8 mouse cellular contexts compared by ENCODE assay signal in genomic region chr2:5894843-5895570, GRCm38 (mm10). TPM values are rescaled to one million over a fixed set of nuclear protein-coding genes. Genes with fewer than 3 reads are reported as not detected.
DNase-seq lines count a peak whose midpoint lies in the region; ATAC-seq and TF ChIP-seq lines count a peak whose summit lies in the region.

TSS of gene Sec61a2 (minus strand) at chr2:5895432.

- TF ChIP-seq EP300 in liver, postnatal 0 days (IDR thresholded peaks at IDR 0.05; ENCODE audit: low read depth) = no peak

- peaks cover 43% of the 10 kb centered on the region for H3K36me3 ChIP-seq in E14TG2a.4 (ENCODE audit: insufficient read depth, low read length)
- peaks cover 20% of the 10 kb centered on the region for H3K36me3 ChIP-seq in forebrain, embryonic 13.5 days (ENCODE audit: poor library complexity, severe bottlenecking)
- 0 out of 2 replicates have a peak, but pooled peaks cover 7% of the 10 kb centered on the region for H3K36me3 ChIP-seq in liver, postnatal 0 days (replicated peaks; ENCODE audit: insufficient read depth, low read length)
- H3K36me3 ChIP-seq in neural tube, embryonic 14.5 days (ENCODE audit: control insufficient read depth, insufficient read depth, low read length) = peaks cover 16% of the 10 kb centered on the region

- ATAC-seq in cerebellum, adult (ENCODE audit: insufficient number of reproducible peaks, low FRiP score, low TSS enrichment) = peak; percentile 97
- peak; percentile 99 for ATAC-seq in forebrain, embryonic 13.5 days
- peak; percentile 99 for ATAC-seq in liver, postnatal 0 days
- peak; percentile 99 for ATAC-seq in neural tube, embryonic 14.5 days (ENCODE audit: low read depth)

- H3K27ac ChIP-seq in forebrain, embryonic 13.5 days = peak within 1 kb of the TSS; percentile 72; the same call in 1 of the 2 replicates
- H3K27ac ChIP-seq in liver, postnatal 0 days (ENCODE audit: low read depth) = peak within 1 kb of the TSS; percentile 80
- peak within 1 kb of the TSS; percentile 70 for H3K27ac ChIP-seq in neural tube, embryonic 14.5 days (ENCODE audit: low read depth, low read length)

- under 1% methylated on average over 62 of the region's 62 CpGs for WGBS in forebrain, embryonic 13.5 days
- under 1% methylated on average over 62 of the region's 62 CpGs for WGBS in large intestine, adult 2 months
- under 1% methylated on average over 57 of the region's 62 CpGs for WGBS in liver, postnatal 0 days (ENCODE audit: insufficient replicate concordance)
- WGBS in neural tube, embryonic 14.5 days = under 1% methylated on average over 62 of the region's 62 CpGs

- intact Hi-C loops in heart, postnatal 10 days (cut with DNase I) = loop anchor here (5.0 kb wide), 1 partner anchor 57 kb away; the partner anchor contains the start of gene Upf2

- no peaks in the 10 kb centered on the region for H3K9me3 ChIP-seq in E14TG2a.4 (ENCODE audit: low read length)
- no peaks in the 10 kb centered on the region for H3K9me3 ChIP-seq in forebrain, embryonic 13.5 days (replicated peaks)
- H3K9me3 ChIP-seq in liver, postnatal 0 days (ENCODE audit: low read length) = no peaks in the 10 kb centered on the region
- H3K9me3 ChIP-seq in neural tube, embryonic 14.5 days (ENCODE audit: control insufficient read depth, low read length) = no peaks in the 10 kb centered on the region

- peak within 1 kb of the TSS; percentile 68 for H3K4me2 ChIP-seq in forebrain, embryonic 13.5 days
- peak within 1 kb of the TSS; percentile 96 for H3K4me2 ChIP-seq in liver, postnatal 0 days (ENCODE audit: low read depth, low read length)
- H3K4me2 ChIP-seq in neural tube, embryonic 14.5 days (ENCODE audit: low read depth, low read length) = peak within 1 kb of the TSS; percentile 76

- no peaks in the 10 kb centered on the region for H3K27me3 ChIP-seq in E14TG2a.4 (ENCODE audit: insufficient read depth, low read length)
- no peaks in the 10 kb centered on the region for H3K27me3 ChIP-seq in forebrain, embryonic 13.5 days
- no peaks in the 10 kb centered on the region for H3K27me3 ChIP-seq in liver, postnatal 0 days (ENCODE audit: insufficient read depth, low read length)
- no peaks in the 10 kb centered on the region for H3K27me3 ChIP-seq in neural tube, embryonic 14.5 days (ENCODE audit: control insufficient read depth, insufficient read depth, low read length)

- no peak for TF ChIP-seq CTCF in E14TG2a.4 (conservative IDR thresholded peaks at IDR 0.05; ENCODE audit: low read length)
- peak; percentile 35 for TF ChIP-seq CTCF in liver, postnatal 0 days (IDR thresholded peaks at IDR 0.05; ENCODE audit: low read depth)

- peak within 1 kb of the TSS; percentile 94 for H3K9ac ChIP-seq in forebrain, embryonic 13.5 days
- H3K9ac ChIP-seq in liver, postnatal 0 days (replicated peaks) = peak within 1 kb of the TSS; percentile 92
- peak within 1 kb of the TSS; percentile 92 for H3K9ac ChIP-seq in neural tube, embryonic 14.5 days (replicated peaks; ENCODE audit: low read depth, low read length)

- H3K4me1 ChIP-seq in E14TG2a.4 (replicated peaks; ENCODE audit: low read depth, low read length) = peaks cover 10% of the 10 kb centered on the region
- H3K4me1 ChIP-seq in forebrain, embryonic 13.5 days = peaks cover 12% of the 10 kb centered on the region
- 0 out of 2 replicates have a peak, but pooled peaks cover 8% of the 10 kb centered on the region for H3K4me1 ChIP-seq in liver, postnatal 0 days (ENCODE audit: insufficient read depth)
- peaks cover 7% of the 10 kb centered on the region; the same call in 1 of the 2 replicates for H3K4me1 ChIP-seq in neural tube, embryonic 14.5 days (ENCODE audit: control insufficient read depth, insufficient read depth, low read length)

- DNase-seq in heart, postnatal 10 days = peak; percentile 99 to 100
- peak; percentile 83 for DNase-seq in large intestine, adult 2 months (ENCODE audit: low read depth, low spot score)
- DNase-seq in liver, postnatal 0 days = peak; percentile 100
- DNase-seq in testis, postnatal 10 days (ENCODE audit: low spot score) = peak; percentile 100

- peak within 1 kb of the TSS; percentile 93 for H3K4me3 ChIP-seq in E14TG2a.4 (replicated peaks; ENCODE audit: low read length)
- peak within 1 kb of the TSS; percentile 87 for H3K4me3 ChIP-seq in forebrain, embryonic 13.5 days
- H3K4me3 ChIP-seq in liver, postnatal 0 days (ENCODE audit: low read depth, low read length) = peak within 1 kb of the TSS; percentile 77
- H3K4me3 ChIP-seq in neural tube, embryonic 14.5 days (ENCODE audit: low read depth, low read length) = peak within 1 kb of the TSS; percentile 85

RNA-seq across cellular contexts. Expression of gene Sec61a2, which starts in this region (rescaled TPM):
- polyA plus RNA-seq in forebrain, embryonic 13.5 days (2015; fragmentation: Nextera tagmentation; extraction: Ambion mirVana) = 80.4 and 88.6 TPM in 2 replicates
- total RNA-seq in heart, postnatal 10 days (2021) = 10 to 100 TPM; 20.3 to 23.6 TPM
- 16.4 and 31.1 TPM in 2 replicates for polyA plus RNA-seq in large intestine, adult 2 months (2012; rRNA removed)
- polyA plus RNA-seq in liver, postnatal 0 days (2015; fragmentation: Nextera tagmentation; extraction: Ambion mirVana) = 8.3 and 9.5 TPM in 2 replicates
- 134 and 144 TPM in 2 replicates for polyA plus RNA-seq in neural tube, embryonic 14.5 days (2014; fragmentation: Nextera tagmentation; extraction: Ambion mirVana)

Comparison
In these comparisons a context has a peak if more than half of its experiments do, and no peak if none do; other contexts are left out.
1. Peak in every context shown above with its lines: DNase-seq, ATAC-seq, H3K4me3 ChIP-seq and H3K27ac ChIP-seq.